Mouse (Mus musculus): ENCODE measurements around the gene Manbal. TPM values are rescaled to one million over a fixed set of nuclear protein-coding genes. Genes with fewer than 3 reads are reported as not detected.

Gene Manbal
- polyA plus RNA-seq, 1 experiment from 2014 or later, result 91.0 TPM

DNA sequence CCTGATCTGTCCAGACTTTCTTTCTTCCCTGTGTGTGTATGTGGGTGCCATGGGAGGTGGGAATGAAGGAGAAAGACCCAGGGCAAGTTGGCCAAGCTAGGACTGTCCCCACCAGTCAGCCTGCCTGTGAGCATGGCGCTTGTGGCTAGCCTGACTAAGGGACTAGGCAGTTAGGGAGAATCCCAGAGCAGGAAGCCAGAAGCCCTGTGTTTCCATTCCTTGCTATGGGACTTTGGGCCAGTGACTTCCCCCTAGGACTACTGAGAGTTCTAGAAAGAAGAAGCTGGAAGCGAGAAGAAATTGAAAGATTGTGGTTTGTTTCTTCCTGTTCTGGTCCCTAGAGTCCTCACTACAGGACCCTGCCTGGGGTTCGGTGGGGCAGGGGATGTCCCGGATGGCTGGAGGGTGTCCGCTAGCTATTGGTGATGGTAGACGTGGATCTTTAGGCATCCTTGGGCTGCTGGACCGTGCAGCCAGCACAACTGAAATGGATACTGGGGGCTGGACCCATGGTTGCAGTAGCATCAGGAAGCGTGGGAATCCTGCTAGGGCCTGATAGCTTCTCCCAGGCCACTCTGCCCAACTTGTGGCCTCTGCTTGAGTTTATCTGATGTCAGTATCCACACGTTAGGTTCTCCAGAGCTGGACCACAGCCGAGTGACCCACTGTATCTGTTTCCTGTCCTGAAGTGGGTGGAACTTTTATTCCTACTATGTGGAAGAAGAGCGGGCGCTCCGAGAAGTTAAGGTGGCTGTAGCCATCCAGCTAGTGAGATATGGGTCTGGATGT, 61.2 kb downstream of the Manbal start:
- ATAC-seq, result no peak
- Histone ChIP-seq H3K4me3 (replicated peaks) (no peak overlapping the region), H3K27ac (peak overlapping the region; percentile 53; the same call in 1 of the 2 replicates), H3K27me3 (no peaks in the 10 kb centered on the region), H3K4me2 (replicated peaks) (no peak overlapping the region), H3K9ac (replicated peaks) (no peak overlapping the region), H3K36me3 (peaks cover 36% of the 10 kb centered on the region), H3K4me1 (replicated peaks) (peaks cover 90% of the 10 kb centered on the region), H3K9me3 (no peaks in the 10 kb centered on the region)
- WGBS, result 91% methylated on average over 13 of the region's 13 CpGs

DNA sequence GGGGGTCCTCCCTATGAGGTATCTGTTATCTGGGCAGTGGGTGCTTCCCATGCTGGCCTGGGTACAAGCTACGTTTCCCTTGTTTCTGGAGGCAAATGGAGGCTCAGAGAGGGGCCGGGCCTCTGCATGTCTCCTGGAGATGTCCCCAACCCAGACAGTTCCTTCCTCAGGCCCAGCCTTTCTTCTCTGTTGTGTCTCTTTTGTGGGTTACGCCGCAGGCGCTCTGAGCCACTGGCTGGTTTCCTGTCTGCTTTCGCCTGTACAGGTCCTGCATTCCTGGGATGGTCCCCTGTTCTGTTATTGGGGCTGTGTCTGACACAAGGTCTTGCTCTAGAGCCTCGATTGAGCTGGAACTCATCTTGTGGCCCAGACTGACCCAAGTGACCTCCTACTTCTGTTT, 62.3 kb downstream of the Manbal start:
- WGBS, result 91% methylated on average over 7 of the region's 7 CpGs

DNA sequence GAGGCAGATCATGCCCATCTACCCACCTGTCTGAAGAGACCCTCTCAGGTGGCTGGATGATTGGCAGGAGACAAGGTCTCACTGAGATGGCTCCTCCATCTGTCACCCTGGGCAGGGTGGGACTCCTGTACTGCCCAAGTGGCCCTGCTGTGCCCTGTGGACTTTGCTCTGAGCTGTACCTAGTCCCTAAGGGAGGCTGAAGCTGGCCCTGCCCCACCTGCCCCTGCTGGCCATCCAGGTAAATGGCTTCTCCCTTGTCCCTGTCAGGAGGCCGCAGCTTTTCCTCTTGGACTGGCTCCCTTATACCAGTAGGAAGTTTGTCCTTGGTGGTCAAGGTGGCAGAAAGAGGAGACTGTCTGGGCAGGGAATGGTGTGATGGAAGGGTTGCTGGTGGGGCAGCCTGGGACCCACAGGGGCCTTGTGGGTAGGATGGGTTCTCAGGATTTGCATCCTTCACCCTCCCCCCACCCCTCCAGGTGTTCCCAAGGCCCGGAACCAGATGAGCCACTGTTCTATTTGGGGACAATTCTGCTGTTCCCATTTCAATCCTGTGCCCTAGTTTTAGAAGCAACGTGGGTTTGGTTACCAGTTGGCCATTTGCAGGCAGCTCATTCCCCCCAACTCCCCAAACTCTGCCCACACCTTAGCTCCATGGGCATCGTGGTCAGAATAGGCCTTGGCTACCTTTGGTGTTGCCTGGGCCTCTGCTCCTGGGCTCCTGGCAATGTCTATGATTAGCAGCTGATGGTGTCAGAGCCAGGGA, 63.5 kb downstream of the Manbal start:
- Histone ChIP-seq H3K27me3 (no peaks in the 10 kb centered on the region), H3K27ac (peak overlapping the region; percentile 32; the same call in 1 of the 2 replicates), H3K36me3 (peaks cover 45% of the 10 kb centered on the region), H3K9me3 (no peaks in the 10 kb centered on the region), H3K4me3 (replicated peaks) (no peak overlapping the region), H3K4me2 (replicated peaks) (no peak overlapping the region), H3K9ac (replicated peaks) (no peak overlapping the region), H3K4me1 (replicated peaks) (peaks cover 94% of the 10 kb centered on the region)
- 89% methylated on average over 4 of the region's 4 CpGs for WGBS
- ATAC-seq, result no peak

More for the DNA sequence above, 62.3 kb downstream of the Manbal start:
- Histone ChIP-seq H3K27ac (peak overlapping the region; percentile 11; the same call in 1 of the 2 replicates), H3K4me2 (replicated peaks) (no peak overlapping the region), H3K4me3 (replicated peaks) (no peak overlapping the region), H3K9ac (replicated peaks) (no peak overlapping the region), H3K27me3 (no peaks in the 10 kb centered on the region), H3K9me3 (no peaks in the 10 kb centered on the region), H3K4me1 (replicated peaks) (peaks cover 98% of the 10 kb centered on the region), H3K36me3 (peaks cover 45% of the 10 kb centered on the region)
- ATAC-seq, result no peak

- Histone ChIP-seq H3K4me1 (replicated peaks) (peaks cover 87% of the 10 kb centered on the region), H3K4me3 (replicated peaks) (no peak overlapping the region), H3K36me3 (peaks cover 48% of the 10 kb centered on the region), H3K27ac (peak overlapping the region; percentile 74), H3K9me3 (no peaks in the 10 kb centered on the region), H3K9ac (replicated peaks) (peak overlapping the region; percentile 29; the same call in 1 of the 2 replicates), H3K27me3 (no peaks in the 10 kb centered on the region), H3K4me2 (replicated peaks) (no peak overlapping the region)
- whole genome bisulfite sequencing, result 89% methylated on average over 5 of the region's 5 CpGs
- no peak for ATAC-seq
These were observed 64.5 kb downstream of the Manbal start for GRCm38 (mm10) chr2:157431912-157432311.

DNA sequence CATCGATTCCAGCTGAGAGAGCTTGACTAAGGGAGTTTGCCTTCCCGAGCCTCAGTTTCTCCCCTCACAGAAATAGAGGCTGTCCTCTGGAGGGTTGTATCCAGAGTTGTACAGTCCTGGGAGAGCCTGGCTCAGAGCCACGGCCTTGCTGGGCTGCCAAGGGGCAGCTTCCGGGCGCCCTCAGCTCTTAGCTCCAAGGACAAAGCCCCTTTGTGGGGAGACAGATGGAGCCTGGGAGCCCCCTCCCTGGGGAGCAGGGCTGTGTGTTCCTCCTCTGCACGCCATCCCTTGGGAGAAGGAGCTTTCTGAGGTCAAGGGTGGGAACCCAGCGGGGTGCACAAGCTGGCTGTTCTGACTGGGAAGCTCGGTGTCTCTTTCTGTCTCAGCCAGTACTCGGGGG, 65.1 kb downstream of the Manbal start:
- peak overlapping the region; percentile 74 for H3K27ac ChIP-seq
- H3K27me3 ChIP-seq, result no peaks in the 10 kb centered on the region
- H3K4me3 ChIP-seq (replicated peaks), result no peak overlapping the region
- H3K9ac ChIP-seq (replicated peaks), result no peak overlapping the region
- no peaks in the 10 kb centered on the region for H3K9me3 ChIP-seq
- no peak for ATAC-seq
- peaks cover 54% of the 10 kb centered on the region for H3K36me3 ChIP-seq
- 66% methylated on average over 9 of the region's 9 CpGs for WGBS
- peaks cover 81% of the 10 kb centered on the region for H3K4me1 ChIP-seq (replicated peaks)
- H3K4me2 ChIP-seq (replicated peaks), result no peak overlapping the region

- no peak for ATAC-seq
- peak overlapping the region; percentile 74 for H3K27ac ChIP-seq
- H3K4me1 ChIP-seq (replicated peaks), result peaks cover 69% of the 10 kb centered on the region
- H3K4me3 ChIP-seq (replicated peaks), result no peak overlapping the region
- peak overlapping the region; percentile 36 for H3K9ac ChIP-seq (replicated peaks)
- H3K9me3 ChIP-seq, result no peaks in the 10 kb centered on the region
- H3K4me2 ChIP-seq (replicated peaks), result no peak overlapping the region
- H3K36me3 ChIP-seq, result peaks cover 57% of the 10 kb centered on the region
- H3K27me3 ChIP-seq, result no peaks in the 10 kb centered on the region
- WGBS, result 45% methylated on average over 9 of the region's 9 CpGs
These were observed 66.6 kb downstream of the Manbal start for GRCm38 (mm10) chr2:157434041-157434440.

DNA sequence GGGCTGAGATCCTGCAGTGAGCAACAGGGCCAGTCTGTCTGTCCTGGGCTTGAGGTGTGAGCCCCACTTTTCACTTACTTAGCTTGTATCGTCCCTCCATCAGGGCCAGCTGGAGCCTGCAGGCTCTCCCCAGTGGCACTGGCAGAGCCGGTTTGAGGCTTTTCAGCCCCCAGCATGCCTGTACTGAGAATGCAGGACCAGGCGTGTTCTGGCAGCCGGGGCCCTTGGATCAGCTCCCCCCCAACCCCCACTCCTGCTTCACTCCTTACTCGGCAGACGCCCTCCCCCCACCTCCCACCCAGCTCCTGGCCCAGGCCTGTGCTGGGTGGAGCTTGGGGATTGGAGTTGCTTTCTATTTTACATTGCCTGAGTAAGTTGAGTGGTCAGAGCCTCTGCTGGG, 67.1 kb downstream of the Manbal start:
- peaks cover 61% of the 10 kb centered on the region for H3K36me3 ChIP-seq
- H3K4me3 ChIP-seq (replicated peaks), result no peak overlapping the region
- no peaks in the 10 kb centered on the region for H3K27me3 ChIP-seq
- H3K27ac ChIP-seq, result peak overlapping the region; percentile 74
- 9% methylated on average over 6 of the region's 6 CpGs for WGBS
- H3K9ac ChIP-seq (replicated peaks), result peak overlapping the region; percentile 36
- no peak for ATAC-seq
- peaks cover 64% of the 10 kb centered on the region for H3K4me1 ChIP-seq (replicated peaks)
- no peaks in the 10 kb centered on the region for H3K9me3 ChIP-seq
- H3K4me2 ChIP-seq (replicated peaks), result no peak overlapping the region

- Histone ChIP-seq H3K9me3 (peaks cover 7% of the 10 kb centered on the region; the same call in 1 of the 2 replicates), H3K4me1 (replicated peaks) (peaks cover 46% of the 10 kb centered on the region), H3K4me2 (replicated peaks) (no peak overlapping the region), H3K27ac (no peak overlapping the region), H3K36me3 (peaks cover 69% of the 10 kb centered on the region), H3K4me3 (replicated peaks) (no peak overlapping the region), H3K27me3 (no peaks in the 10 kb centered on the region), H3K9ac (replicated peaks) (no peak overlapping the region)
- no peak for ATAC-seq
- 81% methylated on average over 11 of the region's 11 CpGs for WGBS
These were observed 69.1 kb downstream of the Manbal start for GRCm38 (mm10) chr2:157436496-157436895.

- Histone ChIP-seq H3K9ac (replicated peaks) (no peak overlapping the region), H3K27me3 (no peaks in the 10 kb centered on the region), H3K4me1 (replicated peaks) (peaks cover 40% of the 10 kb centered on the region), H3K36me3 (peaks cover 71% of the 10 kb centered on the region), H3K4me3 (replicated peaks) (no peak overlapping the region), H3K9me3 (peaks cover 8% of the 10 kb centered on the region; the same call in 1 of the 2 replicates), H3K27ac (no peak overlapping the region), H3K4me2 (replicated peaks) (no peak overlapping the region)
- WGBS, result 86% methylated on average over 3 of the region's 3 CpGs
- no peak for ATAC-seq
These were observed 69.7 kb downstream of the Manbal start for GRCm38 (mm10) chr2:157437123-157437522.

DNA sequence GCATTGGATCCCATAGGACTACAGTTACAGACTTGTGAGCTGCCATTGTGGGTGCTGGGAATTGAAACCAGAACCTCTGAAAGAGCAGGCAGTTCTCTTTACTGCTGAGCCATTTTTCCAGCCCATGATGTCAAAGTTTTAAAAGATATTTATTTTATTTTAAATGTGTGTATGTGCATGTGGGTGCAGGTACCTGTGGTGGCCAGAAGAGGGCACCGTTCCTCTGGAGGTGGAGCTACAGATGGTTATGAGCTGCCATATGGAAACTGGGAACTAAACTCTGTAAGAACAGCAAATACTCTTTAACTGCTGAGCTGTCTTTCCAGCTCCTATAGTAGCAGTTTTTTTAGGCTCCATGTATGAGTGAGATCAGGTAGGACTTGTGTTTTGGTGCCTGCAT, 74.0 kb downstream of the Manbal start:
- WGBS, result 97% methylated on average over 1 of the region's 1 CpGs
- H3K36me3 ChIP-seq, result peaks cover 67% of the 10 kb centered on the region

More for the DNA sequence above, 74.0 kb downstream of the Manbal start:
- Histone ChIP-seq H3K4me1 (replicated peaks) (0 out of 2 replicates have a peak, but pooled peaks cover 3% of the 10 kb centered on the region), H3K27ac (no peak overlapping the region), H3K4me2 (replicated peaks) (no peak overlapping the region), H3K27me3 (no peaks in the 10 kb centered on the region), H3K4me3 (replicated peaks) (no peak overlapping the region), H3K9ac (replicated peaks) (no peak overlapping the region), H3K9me3 (peaks cover 8% of the 10 kb centered on the region; the same call in 1 of the 2 replicates)
- ATAC-seq, result no peak

All from midbrain, embryonic 13.5 days (tissue).